Mouse (Mus musculus) lung, embryonic 16.5 days (tissue): ENCODE measurements at regions not wholly inside any gene's neighbourhood (a gene's known extent, or its start where the extent isn't known, plus 50 kb on each side); places are given as distances from the start of the nearest gene placed in this dataset.
"Not testable (repeated sequence)": the region's sequence is repeated elsewhere in the genome, so short reads cannot be mapped to it uniquely, and the experiment has no call there.

Experiments
- ATAC-seq: fragments of 200-750 bp; cut with Nextera tagmentation; 2 replicates; pipeline ENCODE4 v1.8.0; 2017; ENCODE audit warnings: low read depth, mild to moderate bottlenecking, moderate library complexity
- H3K27ac ChIP-seq: fragments of 300-500 bp; sonication (generic); 2 replicates; pipeline ENCODE4 v1.5.1; 2014; ENCODE audit warnings: mild to moderate bottlenecking, control low read depth, low read length
- H3K27me3 ChIP-seq: fragments of 300-500 bp; sonication (generic); 2 replicates; pipeline ENCODE4 v1.6.1; 2014; ENCODE audit warnings: low read depth, low read length, mixed read lengths; ENCODE audit not compliant: control insufficient read depth, insufficient read depth
- H3K36me3 ChIP-seq: fragments of 300-500 bp; sonication (generic); 2 replicates; pipeline ENCODE4 v1.6.1; 2014; ENCODE audit warnings: low read length; ENCODE audit not compliant: control insufficient read depth, insufficient read depth
- H3K4me1 ChIP-seq: fragments of 300-500 bp; sonication (generic); replicated peaks from 2 replicates; pipeline ENCODE4 v1.6.1; 2014; ENCODE audit warnings: low read length, mixed read lengths; ENCODE audit not compliant: control insufficient read depth, insufficient read depth
- H3K4me2 ChIP-seq: fragments of 300-500 bp; sonication (generic); 2 replicates; pipeline ENCODE4 v1.6.1; 2014; ENCODE audit warnings: low read depth, low read length, control low read depth
- H3K4me3 ChIP-seq: fragments of 300-500 bp; sonication (generic); 2 replicates; pipeline ENCODE4 v1.5.1; 2014; ENCODE audit warnings: mild to moderate bottlenecking, low read length, control low read depth
- H3K9ac ChIP-seq: fragments of 300-500 bp; sonication (generic); 2 replicates; pipeline ENCODE4 v1.6.1; 2014; ENCODE audit warnings: low read length, control low read depth
- H3K9me3 ChIP-seq: fragments of 300-500 bp; sonication (generic); 2 replicates; pipeline ENCODE4 v1.6.1; 2016; ENCODE audit warnings: low read length; ENCODE audit not compliant: control insufficient read depth
- WGBS: fragments of 180-500 bp; shearing (Covaris S2); extraction: QIAGEN DNeasy Blood & Tissue Kit; methylation state at CpG from one replicate; pipeline ENCODE4 v1.1.7; 2014; 5-methylcytosine and 5-hydroxymethylcytosine counted together

GRCm38 (mm10) chr13:111309848-111310692, 55.3 kb downstream of the Actbl2 start:
- Histone ChIP-seq H3K9me3 (peaks cover 4% of the 10 kb centered on the region; the same call in 1 of the 2 replicates), H3K4me2 (no peak overlapping the region), H3K27me3 (no peaks in the 10 kb centered on the region), H3K36me3 (no peaks in the 10 kb centered on the region), H3K4me3 (no peak overlapping the region), H3K9ac (no peak overlapping the region), H3K27ac (no peak overlapping the region), H3K4me1 (no peaks in the 10 kb centered on the region)
- no peak for ATAC-seq
- 77% methylated on average over 14 of the region's 14 CpGs for WGBS

GRCm38 (mm10) chr13:111310693-111311045, 55.9 kb downstream of the Actbl2 start:
- Histone ChIP-seq H3K9ac (no peak overlapping the region), H3K9me3 (peaks cover 4% of the 10 kb centered on the region; the same call in 1 of the 2 replicates), H3K4me2 (no peak overlapping the region), H3K4me3 (no peak overlapping the region), H3K27ac (no peak overlapping the region), H3K36me3 (no peaks in the 10 kb centered on the region), H3K4me1 (no peaks in the 10 kb centered on the region), H3K27me3 (no peaks in the 10 kb centered on the region)
- WGBS: 93% methylated on average over 1 of the region's 1 CpGs
- no peak for ATAC-seq

GRCm38 (mm10) chr13:111313506-111313905, 58.7 kb downstream of the Actbl2 start:
- not testable (repeated sequence) for H3K4me2 ChIP-seq, H3K4me1 ChIP-seq, H3K36me3 ChIP-seq, H3K9me3 ChIP-seq, H3K27ac ChIP-seq, H3K4me3 ChIP-seq, H3K9ac ChIP-seq, H3K27me3 ChIP-seq, ATAC-seq
- 79% methylated on average over 3 of the region's 3 CpGs for WGBS

GRCm38 (mm10) chr13:111317876-111318275, 63.1 kb downstream of the Actbl2 start:
- not testable (repeated sequence) for H3K4me3 ChIP-seq, H3K27ac ChIP-seq, ATAC-seq, H3K36me3 ChIP-seq, H3K9ac ChIP-seq, H3K4me1 ChIP-seq, H3K4me2 ChIP-seq, H3K27me3 ChIP-seq, H3K9me3 ChIP-seq
- 80% methylated on average over 2 of the region's 2 CpGs for WGBS

GRCm38 (mm10) chr13:111323206-111323605, 68.4 kb downstream of the Actbl2 start:
- no peak for ATAC-seq
- Histone ChIP-seq H3K27me3 (no peaks in the 10 kb centered on the region), H3K4me3 (no peak overlapping the region), H3K9me3 (no peaks in the 10 kb centered on the region), H3K27ac (no peak overlapping the region), H3K4me1 (peaks cover 4% of the 10 kb centered on the region; the same call in 1 of the 2 replicates), H3K36me3 (no peaks in the 10 kb centered on the region), H3K4me2 (no peak overlapping the region), H3K9ac (no peak overlapping the region)
- WGBS: 54% methylated on average over 8 of the region's 8 CpGs

GRCm38 (mm10) chr13:111326096-111326665, 71.4 kb downstream of the Actbl2 start:
- H3K4me3 ChIP-seq: no peak overlapping the region
- no peak overlapping the region for H3K4me2 ChIP-seq
- H3K9ac ChIP-seq: no peak overlapping the region
- 52% methylated on average over 16 of the region's 16 CpGs for WGBS
- H3K27ac ChIP-seq: peak overlapping the region; percentile 27
- H3K9me3 ChIP-seq: no peaks in the 10 kb centered on the region
- peaks cover 4% of the 10 kb centered on the region; the same call in 1 of the 2 replicates for H3K4me1 ChIP-seq
- H3K27me3 ChIP-seq: no peaks in the 10 kb centered on the region
- no peaks in the 10 kb centered on the region for H3K36me3 ChIP-seq
- ATAC-seq: peak; percentile 41; the same call in 1 of the 2 replicates

GRCm38 (mm10) chr13:111333035-111333434, 78.2 kb downstream of the Actbl2 start:
- H3K27ac ChIP-seq: no peak overlapping the region
- 76% methylated on average over 3 of the region's 3 CpGs for WGBS
- H3K9me3 ChIP-seq: no peaks in the 10 kb centered on the region
- H3K27me3 ChIP-seq: no peaks in the 10 kb centered on the region
- no peak for ATAC-seq
- no peaks in the 10 kb centered on the region for H3K36me3 ChIP-seq
- no peak overlapping the region for H3K4me2 ChIP-seq
- H3K9ac ChIP-seq: no peak overlapping the region
- H3K4me1 ChIP-seq: peaks cover 5% of the 10 kb centered on the region; the same call in 1 of the 2 replicates
- no peak overlapping the region for H3K4me3 ChIP-seq

- Histone ChIP-seq H3K4me1 (peaks cover 5% of the 10 kb centered on the region; the same call in 1 of the 2 replicates), H3K27ac (no peak overlapping the region), H3K36me3 (no peaks in the 10 kb centered on the region), H3K9ac (no peak overlapping the region), H3K27me3 (no peaks in the 10 kb centered on the region), H3K9me3 (no peaks in the 10 kb centered on the region), H3K4me2 (no peak overlapping the region), H3K4me3 (no peak overlapping the region)
- no peak for ATAC-seq
- 62% methylated on average over 4 of the region's 4 CpGs for WGBS
Observed at GRCm38 (mm10) chr13:111333851-111334250, 79.0 kb downstream of the Actbl2 start.

GRCm38 (mm10) chr13:111334258-111335052, 79.6 kb downstream of the Actbl2 start:
- no peak overlapping the region for H3K4me2 ChIP-seq
- H3K27ac ChIP-seq: no peak overlapping the region
- H3K9ac ChIP-seq: no peak overlapping the region
- no peaks in the 10 kb centered on the region for H3K27me3 ChIP-seq
- H3K36me3 ChIP-seq: no peaks in the 10 kb centered on the region
- no peaks in the 10 kb centered on the region for H3K9me3 ChIP-seq
- H3K4me3 ChIP-seq: no peak overlapping the region
- WGBS: 57% methylated on average over 22 of the region's 22 CpGs
- peak; percentile 85 for ATAC-seq
- H3K4me1 ChIP-seq: peaks cover 5% of the 10 kb centered on the region; the same call in 1 of the 2 replicates
